Mouse (Mus musculus) G1E (cell line): ENCODE data around the gene Dusp11.

Source experiments
- CTCF ChIP-seq: IDR thresholded peaks from 2 replicates; pipeline ENCODE4 v1.5.1; 2012; ENCODE audit warnings: low read depth, low read length, inconsistent platforms, mixed read lengths
- TAL1 ChIP-seq: conservative IDR thresholded peaks from 2 replicates; pipeline ENCODE4 v1.6.1; 2012; ENCODE audit warnings: low read depth, low read length, inconsistent platforms, mixed read lengths

- TF ChIP-seq CTCF, result no peak
- no peak for TF ChIP-seq TAL1
These were observed 13.6 kb upstream of the Dusp11 start for GRCm38 (mm10) chr6:85974941-85975617.
